Mouse (Mus musculus) megakaryocyte, embryonic 14.5 days (primary cell): ENCODE measurements around the gene Fam160a2.
"Not testable (repeated sequence)": the region's sequence is repeated elsewhere in the genome, so short reads cannot be mapped to it uniquely, and the experiment has no call there.

Experiments
- FLI1 ChIP-seq: IDR thresholded peaks from 2 replicates; pipeline ENCODE4 v1.6.1; 2012; ENCODE audit warnings: low read length, inconsistent platforms, mixed read lengths
- GATA1 ChIP-seq: IDR thresholded peaks from 3 replicates; pipeline ENCODE4 v1.6.1; 2012; ENCODE audit warnings: mixed read lengths, low read length, inconsistent platforms, borderline replicate concordance

DNA sequence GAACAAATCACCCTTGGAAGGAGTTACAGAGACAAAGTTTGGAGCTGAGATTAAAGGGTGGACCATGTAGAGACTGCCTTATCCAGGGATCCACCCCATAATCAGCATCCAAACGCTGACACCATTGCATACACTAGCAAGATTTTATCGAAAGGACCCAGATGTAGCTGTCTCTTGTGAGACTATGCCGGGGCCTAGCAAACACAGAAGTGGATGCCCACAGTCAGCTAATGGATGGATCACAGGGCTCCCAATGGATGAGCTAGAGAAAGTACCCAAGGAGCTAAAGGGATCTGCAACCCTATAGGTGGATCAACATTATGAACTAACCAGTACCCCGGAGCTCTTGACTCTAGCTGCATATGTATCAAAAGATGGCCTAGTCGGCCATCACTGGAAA lies 43.8 kb downstream of the Fam160a2 start:
- not testable (repeated sequence) for TF ChIP-seq GATA1, FLI1
